Mouse (Mus musculus): ENCODE measurements around the gene Tmem44.

Gene Tmem44

DNA sequence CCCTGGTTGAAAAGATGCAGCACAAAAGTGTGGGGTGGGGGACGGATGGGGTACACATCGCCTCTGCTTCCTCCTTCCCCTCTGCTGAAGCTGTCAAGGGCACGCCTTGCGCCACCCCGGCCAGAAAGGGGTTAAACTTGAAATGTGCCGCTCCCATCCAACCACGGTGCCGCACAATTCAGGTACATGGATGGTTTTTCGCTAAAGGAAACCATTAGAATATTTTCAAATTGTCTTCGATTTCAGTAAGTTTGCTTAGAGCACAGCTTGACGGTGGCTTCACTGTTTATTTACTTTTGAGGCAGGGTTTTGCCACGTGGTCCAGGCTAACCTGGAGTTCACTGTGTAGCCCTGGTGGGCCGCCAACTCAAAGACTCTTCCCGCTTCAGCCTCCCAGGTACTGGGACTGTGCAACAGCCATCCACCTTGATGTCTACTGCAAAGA, at the start of gene Tmem44:
Gene Tmem44, minus strand, starts transcription at position 95 of the 445 bp plus-strand sequence.
- DNase-seq = no peak

DNA sequence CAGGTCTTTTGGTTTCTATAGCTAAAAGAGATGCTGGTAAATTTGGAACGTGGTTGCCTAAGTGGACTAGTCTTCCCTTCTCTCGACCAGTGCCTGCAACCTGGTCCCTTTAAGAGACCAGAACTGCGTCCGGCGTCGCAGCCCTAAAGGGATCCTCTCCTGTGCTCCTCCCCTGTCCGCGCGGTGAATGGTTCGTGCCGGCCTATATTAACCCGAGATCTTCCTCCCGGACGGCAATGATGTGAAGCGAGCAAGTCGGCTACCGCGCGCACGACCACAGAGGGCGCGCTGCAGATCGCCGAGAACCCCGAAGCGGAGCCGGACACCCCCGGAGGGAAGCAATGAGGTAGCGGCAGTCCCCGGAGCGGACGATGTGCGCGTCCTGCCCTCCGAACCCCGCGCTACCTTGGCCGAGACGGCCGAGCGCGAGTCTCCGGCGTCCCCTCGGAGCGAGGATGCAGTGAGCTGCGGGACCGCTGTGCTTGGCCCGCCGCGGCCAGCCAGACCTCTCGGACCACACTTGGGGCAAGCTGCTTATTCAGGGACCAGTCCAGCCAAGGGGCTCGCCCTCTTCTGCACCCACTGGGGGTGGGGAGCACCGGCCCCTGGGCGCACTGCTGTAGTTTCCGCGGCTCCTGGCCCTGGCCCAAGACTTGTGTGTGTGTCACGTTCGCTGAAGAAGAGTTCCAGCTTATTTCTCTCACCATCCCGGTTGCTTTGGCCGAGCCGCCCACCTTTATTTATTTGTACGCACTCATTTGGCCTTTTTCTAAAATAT, 49.0 kb upstream of the Tmem44 start, which contains the start of gene Fam43a:
Gene Fam43a, plus strand, starts transcription at position 233 of the 778 bp plus-strand sequence.
- DNase-seq = peak; percentile 96

DNA sequence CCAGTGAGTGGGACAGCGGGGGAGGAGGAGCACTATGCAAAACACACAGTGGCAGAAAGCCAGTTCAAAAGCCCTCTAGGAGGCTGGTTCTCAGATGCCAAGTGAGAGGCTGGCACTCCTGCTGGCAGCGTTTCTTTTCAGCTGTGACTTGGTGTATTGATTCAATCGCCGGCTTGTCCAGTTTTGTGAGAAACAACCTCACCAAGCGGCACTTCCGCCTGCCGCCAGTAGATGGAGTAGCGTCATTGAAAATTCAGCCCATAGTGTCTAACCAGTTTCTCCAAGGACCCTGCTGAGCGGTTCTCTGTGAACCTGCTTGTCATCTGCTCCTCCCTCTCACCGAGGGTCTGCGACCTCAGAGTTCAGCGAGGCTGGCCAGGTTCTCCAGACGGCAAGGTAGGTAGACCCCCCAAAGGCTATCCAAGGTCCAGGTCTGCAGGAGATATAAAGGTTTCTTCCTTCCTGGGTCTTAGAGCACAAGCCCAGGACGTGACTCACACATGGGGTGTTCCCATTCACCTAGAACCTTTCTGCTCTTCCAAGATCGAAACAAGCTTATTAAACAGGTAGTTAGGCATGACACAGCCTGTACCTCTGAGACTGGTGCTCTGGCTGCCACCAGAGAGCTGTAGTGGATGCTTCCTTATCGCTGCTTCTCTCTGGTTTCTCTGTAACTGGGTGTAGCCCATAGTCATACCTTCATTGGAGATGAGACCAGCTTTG, 46.5 kb upstream of the Tmem44 start:
- peak; percentile 94 for DNase-seq

DNA sequence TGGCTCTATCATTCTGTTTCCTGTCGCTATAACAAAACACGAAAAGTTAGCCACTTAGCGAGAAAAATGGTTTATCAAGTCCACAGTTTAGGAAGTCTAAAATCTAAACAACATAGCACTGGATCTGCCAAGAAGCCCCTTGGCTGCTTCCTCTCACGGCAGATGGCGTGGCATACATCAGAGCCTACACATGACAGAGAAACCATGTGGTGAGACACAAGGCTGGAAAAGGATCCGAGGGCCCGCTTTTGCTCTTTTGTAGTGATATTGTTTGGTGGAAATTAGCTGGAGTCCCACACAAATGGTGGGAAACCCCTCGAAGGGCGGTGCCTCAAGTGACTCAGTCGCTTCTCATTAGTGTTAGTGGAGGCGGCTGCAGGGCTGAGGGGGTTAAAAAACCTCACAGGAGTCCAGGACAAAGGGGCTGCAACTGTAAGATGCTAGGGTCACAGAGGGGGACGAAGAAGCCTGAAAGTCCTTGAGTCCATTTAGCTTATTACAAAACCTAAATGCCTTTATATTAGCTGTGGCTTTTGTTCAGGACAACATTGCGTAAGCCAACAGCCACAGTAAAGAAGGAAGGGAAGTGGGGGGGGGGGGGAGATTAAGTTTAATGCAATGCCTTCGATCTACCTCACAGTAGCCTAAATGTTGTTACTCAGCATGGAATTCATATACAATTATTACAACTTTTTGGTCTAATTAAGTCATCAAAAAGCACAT, 45.4 kb upstream of the Tmem44 start:
- no peak for DNase-seq

DNA sequence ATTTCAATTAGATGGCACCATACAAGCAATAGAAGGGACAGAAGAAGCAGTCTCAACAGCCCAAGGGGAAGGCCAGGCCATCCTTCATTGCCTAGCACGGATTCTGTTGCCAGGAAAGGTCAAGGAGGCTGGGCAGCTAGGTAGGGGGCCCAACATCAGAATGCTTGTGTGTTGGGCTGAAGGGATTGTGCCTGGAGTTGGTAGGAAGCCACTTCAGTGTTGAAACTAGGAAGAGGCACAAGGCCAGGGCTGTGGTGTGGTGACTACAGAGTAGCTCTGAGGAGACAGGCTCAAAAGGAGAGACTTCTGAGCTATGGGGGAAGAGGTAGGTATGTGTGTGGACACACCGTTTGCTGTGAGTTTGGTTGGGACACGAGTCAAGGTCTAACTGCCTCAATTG, 44.7 kb upstream of the Tmem44 start:
- DNase-seq = no peak

DNA sequence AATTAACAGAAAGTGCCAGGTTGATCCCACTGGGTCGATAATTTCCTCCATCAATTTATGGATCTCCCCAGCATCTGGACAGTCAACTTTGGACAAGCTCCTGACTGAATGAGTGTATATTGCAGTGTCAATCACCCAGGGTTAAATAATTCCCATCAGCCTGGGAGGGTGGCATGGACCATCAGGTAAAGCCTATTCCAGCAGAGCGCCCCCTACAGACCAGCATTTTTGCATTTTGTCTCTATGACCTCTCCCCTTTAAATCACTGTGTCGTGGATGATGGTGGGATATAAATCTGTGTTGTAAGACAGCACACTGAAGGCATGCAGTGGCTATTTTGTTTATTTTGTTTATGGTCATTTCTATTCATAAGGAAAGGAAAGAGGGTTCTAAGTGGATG, 41.3 kb upstream of the Tmem44 start:
- DNase-seq = no peak

DNA sequence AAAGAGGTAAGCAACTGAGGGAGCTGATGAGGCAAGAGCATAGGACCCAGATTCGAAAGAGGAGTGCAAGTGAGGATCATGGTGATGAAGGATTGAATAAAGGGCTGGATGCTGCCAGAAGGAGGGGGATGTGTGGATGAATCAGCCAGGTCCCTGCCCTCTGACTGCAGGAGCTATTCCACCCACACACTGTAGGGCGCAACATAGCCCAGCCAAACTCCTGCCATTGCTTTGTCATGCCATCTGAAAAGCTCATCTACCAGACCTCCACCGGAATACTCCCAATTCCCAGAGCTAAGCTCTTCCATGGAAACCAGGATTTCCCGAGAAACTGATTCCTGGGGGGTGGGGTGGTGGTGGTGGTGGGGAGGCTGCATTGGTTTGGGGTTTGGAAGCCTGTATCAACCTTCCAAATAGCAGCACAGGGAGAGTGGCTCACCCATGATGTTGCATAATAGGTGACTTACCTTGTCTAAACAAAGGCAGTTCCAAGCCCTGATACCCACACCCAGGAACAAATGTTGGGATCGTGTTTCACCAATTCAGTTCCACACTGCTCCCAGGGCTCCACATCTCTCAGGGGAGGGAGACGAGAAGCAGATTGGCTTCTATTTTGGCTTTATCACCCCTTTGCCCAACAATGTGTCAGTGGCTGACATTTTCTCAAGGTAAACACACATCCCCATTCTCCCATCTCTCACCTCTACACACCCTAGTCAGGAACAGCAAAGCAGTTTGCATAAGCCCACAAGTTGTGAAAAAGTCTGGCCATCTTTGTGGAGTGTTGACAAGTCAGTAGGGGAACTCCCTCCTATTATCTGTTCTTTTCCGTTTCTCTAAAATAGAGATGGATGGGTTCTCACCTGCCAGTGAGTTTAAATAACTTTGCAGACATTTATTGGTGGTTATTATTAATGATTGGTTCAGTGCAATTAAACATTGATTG, 39.9 kb upstream of the Tmem44 start:
- no peak for DNase-seq

DNA sequence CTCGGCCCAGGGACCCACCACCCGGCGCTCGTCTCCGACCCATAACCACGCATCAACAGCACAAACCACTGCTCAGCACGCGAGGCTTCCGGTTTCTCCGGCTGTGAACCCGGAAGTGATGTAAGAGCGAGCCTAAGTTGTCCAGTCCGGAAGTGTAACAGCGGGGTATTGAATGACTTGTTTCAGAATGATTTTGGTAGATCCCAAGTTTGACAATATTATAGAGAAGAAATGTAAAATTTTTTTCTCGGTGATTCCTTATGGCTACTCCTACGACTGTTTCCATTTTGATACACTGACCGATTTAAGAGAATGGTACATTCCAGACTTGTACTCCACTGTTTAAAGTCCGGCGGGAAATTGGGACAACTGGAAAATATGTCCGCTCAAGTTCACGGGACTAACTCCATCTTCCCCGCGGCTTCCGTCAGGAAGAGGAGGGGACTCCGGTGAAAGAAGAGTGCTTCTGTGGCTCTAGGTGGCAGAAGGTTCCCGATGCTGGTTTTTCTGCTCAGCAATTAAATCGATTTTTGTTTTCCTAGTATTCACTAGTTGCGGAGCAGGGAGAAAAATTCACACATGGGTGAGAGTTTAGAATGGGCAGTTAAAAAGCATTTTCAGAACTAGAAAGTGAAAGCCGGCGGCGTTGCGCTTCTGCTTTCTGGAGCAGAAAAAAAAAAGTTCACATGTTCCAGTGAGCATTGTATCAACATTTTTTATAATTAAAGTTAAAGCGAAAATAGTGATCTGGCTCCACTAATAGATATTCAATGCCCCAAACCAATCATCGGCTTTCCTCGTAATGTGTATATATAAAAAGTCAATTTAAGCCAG, 37.1 kb upstream of the Tmem44 start, which contains the start of gene Lsg1:
Gene Lsg1, minus strand, starts transcription at position 99 of the 834 bp plus-strand sequence.
- peak; percentile 90 for DNase-seq

DNA sequence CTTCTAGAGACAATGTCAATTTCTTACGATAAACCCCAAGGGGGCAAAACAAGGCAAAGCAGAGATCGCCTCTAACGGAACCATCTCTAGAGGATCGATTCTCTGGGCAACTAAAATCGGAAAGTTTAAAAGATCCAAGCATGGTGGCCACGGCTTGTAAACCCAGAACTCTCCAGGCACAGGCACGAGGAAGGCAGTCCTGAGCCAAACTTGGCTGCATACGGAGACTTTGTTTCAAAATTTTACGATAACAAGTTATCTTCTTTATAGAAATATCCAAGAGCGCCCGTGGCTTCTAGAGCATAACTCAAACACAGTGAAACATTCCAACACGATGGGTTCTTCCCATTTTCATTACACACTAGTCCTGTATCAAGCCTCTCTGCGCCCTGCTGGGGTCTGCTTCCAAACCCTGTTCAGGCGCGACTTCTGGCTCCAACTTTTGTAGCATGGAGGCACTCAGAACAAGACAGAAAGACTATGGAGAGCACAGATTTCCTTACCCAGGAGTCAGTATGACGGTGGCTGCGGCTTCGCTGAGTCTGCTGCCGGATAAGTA, 36.4 kb upstream of the Tmem44 start:
- no peak for DNase-seq

DNA sequence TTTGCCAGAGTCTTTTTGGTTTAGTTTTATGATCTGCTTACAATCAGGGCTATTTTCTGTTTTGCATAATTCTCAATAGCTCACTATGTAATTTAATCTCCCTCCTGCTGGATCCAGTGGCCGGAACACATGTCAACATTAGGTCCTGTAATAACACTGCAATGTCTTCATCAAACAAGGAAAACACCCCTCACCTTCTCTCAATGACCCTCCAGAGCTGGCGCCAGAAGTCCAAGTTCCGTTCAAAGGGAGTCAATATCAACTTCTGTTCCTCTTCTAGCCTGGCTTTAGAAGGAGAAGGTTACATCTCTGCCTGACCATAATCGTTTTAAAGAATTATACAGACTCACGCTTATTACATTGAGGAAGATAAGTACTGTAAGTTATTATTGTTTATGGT, 30.1 kb upstream of the Tmem44 start:
- DNase-seq = no peak

DNA sequence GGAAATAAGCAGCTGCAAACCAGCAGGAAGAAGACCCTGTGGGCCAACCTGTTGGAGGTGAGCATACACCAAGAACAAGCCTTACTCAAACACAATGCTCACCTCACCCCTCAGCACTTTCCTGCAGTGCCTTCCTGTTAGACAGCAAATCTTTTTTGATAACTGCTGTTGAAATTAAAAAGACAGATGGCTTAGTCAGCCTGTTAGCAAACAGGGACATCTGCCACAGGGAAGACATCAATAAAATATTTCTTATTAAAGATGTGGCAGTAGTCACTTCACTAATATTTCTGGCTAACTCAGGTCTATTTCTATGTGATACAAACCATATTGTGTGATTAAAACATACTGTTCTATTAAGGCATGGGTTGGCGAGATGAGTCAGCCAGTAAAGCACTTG, 25.8 kb upstream of the Tmem44 start:
- no peak for DNase-seq

DNA sequence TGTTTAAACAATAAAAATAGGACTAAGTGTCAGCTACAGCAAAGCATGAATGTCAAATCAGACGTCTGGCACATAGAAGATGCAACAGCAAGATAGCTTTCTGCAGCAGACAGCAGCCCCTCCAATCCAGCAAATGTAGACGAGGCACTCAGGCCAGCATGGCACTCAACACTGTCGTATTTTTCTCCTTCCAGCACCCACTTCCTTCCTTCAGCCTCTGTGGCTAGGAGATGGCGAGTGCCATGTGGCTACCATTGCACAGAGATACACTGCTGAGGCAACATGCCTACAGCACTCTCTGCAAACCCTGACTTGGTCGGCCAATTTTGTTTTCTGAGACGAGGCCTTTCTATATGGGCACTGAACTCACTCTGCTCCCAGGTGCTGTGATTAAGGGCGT, 25.2 kb upstream of the Tmem44 start:
- DNase-seq = no peak

DNA sequence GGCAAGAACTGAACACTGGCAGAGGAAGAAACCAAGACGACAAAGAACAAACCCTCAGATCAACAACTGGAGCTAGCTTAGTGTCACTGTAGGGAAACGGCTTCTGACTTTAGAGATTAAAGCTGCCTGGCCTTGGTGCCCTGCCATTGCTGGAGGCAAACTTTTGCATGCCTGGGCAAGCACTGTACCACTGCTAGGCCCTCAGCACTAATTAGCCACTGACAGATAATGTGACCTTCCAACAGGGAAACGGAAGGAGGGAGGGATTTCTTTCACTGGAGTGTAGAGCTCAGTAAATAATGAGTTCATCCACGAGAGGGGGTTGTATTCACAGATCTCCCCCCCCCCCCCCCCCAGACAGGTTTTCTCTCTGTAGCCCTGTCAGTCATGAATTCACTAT, 21.6 kb upstream of the Tmem44 start:
- no peak for DNase-seq

DNA sequence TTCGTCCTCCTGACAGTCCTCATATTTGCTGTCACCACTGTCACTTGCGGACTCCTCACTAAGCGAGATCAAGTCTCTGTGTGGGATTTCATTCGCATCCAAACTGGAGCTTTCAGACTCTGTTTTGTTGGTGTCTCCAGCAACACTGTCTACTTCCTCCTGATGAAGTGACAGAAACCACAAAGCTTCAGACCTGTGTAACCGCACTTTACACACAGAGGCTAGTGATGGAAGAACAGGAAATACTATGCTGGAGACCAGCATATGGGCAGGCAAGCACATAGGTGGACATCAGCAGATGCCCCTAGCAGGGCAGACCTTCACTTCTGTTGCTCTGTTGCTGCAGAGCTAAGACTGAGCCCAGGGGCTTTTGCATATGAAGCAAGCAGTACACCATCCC, 20.7 kb upstream of the Tmem44 start:
- no peak for DNase-seq

DNA sequence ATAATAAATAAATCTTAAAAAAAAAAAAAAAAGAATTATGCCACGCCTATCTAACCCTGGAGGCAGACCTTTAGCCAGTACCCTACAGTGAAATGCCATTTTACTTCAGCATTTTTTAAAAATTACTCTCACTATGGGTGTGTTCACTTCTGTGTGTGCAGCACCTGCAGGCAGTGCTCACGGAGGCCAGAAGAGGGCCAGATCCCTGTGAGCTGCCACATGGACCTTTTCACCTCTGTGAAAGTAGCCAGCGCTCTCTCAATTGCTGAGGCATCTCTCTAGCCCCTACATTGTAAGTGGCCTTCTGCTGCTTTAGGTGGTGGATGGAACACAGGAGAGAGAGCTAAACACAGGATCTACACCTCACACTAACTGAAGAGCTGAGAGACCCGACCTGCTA, 19.5 kb upstream of the Tmem44 start:
- no peak for DNase-seq

DNA sequence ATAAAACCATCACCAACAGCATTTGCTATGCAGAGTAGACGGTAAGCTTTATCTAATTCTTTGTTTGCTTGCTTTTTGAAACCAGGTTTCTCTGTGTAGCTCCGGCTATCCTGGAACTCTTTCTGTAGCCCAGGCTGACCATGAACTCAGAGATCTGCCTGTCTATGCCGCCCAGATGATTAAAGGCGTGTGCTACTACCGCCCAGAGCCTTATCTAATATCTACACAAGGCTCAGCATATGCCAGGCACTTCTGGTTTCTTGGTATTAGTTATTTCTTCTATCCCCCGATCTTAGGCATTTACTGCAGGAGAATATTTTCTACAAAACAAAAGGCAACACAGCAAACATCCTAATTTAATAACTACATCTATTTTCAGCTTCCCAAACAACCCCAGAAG, 15.0 kb upstream of the Tmem44 start:
- no peak for DNase-seq

DNA sequence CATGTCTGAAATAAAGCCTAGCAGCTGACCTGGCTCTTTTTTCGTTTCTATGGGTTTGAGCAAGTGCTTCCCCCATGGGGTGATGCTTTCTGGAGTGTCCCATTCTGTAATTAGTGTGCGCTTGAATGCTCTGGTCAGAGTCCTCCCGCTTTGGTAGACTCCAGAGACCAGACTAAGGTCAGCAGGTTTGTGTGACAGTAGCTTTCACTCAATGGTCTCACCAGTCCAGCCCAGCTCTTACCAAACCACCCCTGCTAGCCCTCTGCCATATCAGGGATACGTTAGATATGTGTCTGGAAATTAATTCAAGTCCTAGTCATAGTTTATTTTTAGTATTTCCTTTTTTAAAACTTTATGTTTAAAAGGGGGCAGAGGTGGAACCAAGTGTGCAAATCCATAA, 10.0 kb upstream of the Tmem44 start:
- no peak for DNase-seq

DNA sequence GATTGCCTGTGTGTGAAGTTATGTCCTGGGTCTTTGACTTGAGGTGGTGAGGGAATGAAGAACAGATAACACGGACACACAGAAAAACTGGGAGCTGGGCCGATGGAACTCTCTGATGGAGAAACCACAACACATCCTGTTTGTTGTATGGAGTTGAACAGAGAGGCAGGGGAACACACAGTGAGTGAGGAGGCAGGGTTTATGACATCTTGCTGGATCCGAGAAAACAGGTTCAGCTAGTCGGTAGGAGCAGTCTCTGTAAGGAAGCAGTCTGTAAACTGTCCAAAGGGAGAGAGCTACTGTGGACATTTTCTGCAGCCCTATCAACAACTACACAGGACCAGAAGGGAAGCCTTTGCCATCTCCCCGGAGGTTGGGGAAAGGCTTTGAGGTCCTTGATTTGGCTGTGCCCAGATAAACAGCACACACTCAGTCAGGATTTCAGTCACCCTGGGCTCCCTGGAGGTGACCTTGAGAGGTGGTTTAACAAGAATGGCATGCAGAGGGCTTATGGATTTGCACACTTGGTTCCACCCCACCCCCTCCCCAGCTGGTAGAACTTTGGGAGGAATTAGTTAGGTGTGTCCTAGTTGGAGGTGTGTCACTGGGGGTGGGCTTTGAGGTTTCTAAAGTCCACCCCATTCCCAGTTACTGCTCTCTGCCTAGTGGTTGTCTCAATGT, 8.8 kb upstream of the Tmem44 start:
- DNase-seq = no peak

DNA sequence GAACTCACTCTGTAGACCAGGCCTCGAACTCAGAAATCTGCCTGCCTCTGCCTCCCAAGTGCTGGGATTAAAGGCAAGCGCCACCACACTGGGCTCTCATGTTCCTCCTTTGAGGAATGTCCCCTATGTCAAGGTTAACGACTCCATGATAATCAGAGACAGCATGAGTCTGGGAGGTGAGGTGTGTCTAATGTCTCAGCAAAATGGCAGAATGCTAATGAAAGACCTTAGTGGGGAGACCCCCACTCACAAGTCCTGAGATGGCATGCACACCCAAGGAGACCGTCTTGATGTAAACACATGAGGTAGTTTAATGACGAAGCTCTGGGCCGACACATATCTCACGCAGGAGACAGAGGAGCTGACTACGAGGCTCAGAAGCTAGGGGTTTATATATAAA, 3.5 kb upstream of the Tmem44 start:
- DNase-seq = no peak

DNA sequence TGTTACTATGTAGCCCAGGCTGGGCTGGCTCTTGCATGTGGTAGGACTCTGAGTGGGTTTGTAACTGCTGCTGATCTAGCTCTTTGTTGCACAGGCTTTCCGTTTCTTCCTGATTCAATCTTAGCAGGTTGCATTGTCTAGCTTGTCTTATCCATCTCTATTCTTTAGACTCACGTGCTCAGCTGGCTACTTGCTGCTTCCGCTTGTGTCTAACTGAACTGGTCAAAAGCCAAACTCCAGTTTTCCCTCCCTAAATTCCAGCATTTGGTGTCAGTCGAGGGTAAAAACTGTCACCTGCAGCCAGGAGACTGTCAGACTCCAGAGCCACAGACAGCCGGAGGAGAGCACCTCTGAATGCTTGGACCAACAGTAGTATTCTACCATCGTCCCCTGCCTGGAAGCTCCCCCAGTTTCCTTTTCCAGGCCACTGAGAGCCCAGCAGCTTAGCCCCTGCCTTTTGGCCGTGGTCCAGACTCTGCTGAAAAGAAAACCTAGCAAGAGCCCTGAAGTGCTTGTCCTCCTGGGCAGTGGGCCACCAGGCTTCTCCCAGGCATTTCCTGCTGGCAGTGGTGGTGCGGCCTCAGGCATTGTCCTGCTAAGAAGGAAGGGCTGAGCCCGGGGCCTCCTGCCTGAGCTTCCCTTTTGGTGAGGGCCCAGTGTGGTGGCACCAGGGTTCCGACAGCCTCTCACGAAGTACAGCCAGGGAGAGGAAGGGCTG, 2.1 kb upstream of the Tmem44 start:
- DNase-seq = peak; percentile 24

Measured in cerebellum, adult 9-10 months (tissue).